Mouse (Mus musculus) heart, adult 2 months (tissue): ENCODE results near the gene Gm3250. TPM values are rescaled to one million over a fixed set of nuclear protein-coding genes. Genes with fewer than 3 reads are reported as not detected.
A peak's percentile ranks its signal among the peaks of the same experiment; 100 is the strongest.
"Not testable (repeated sequence)": the region's sequence is repeated elsewhere in the genome, so short reads cannot be mapped to it uniquely, and the experiment has no call there.

Experiments used
- DNase-seq, 2 experiments: peaks; one replicate each; pipeline ENCODE4 v3.0.0; 2021
- H3K27ac ChIP-seq: fragments of 200-600 bp; 2 replicates; pipeline ENCODE4 v1.8.1; 2022
- H3K27me3 ChIP-seq: fragments of 200-500 bp; 2 replicates; pipeline ENCODE4 v1.6.1; 2012; ENCODE audit warnings: mild to moderate bottlenecking, low read length, inconsistent platforms, mixed read lengths; ENCODE audit not compliant: control insufficient read depth, insufficient read depth
- H3K36me3 ChIP-seq: fragments of 200-500 bp; 2 replicates; pipeline ENCODE4 v1.6.1; 2012; ENCODE audit warnings: low read length, inconsistent platforms; ENCODE audit not compliant: control insufficient read depth, insufficient read depth
- H3K4me1 ChIP-seq: fragments of 200-500 bp; 2 replicates; pipeline ENCODE4 v1.6.1; 2011; ENCODE audit warnings: low read length; ENCODE audit not compliant: control insufficient read depth, insufficient read depth
- H3K4me3 ChIP-seq: fragments of 200-600 bp; 2 replicates; pipeline ENCODE4 v1.8.1; 2022
- H3K79me2 ChIP-seq: fragments of 200-500 bp; replicated peaks from 2 replicates; pipeline ENCODE4 v1.6.1; 2012; ENCODE audit warnings: mild to moderate bottlenecking, inconsistent platforms, low read length, moderate library complexity, mixed read lengths; ENCODE audit not compliant: control insufficient read depth, insufficient read depth
- H3K9ac ChIP-seq: fragments of 200-500 bp; 2 replicates; pipeline ENCODE4 v1.6.1; 2012; ENCODE audit warnings: low read depth, mild to moderate bottlenecking, control low read depth, inconsistent platforms, low read length, mixed read lengths
- CTCF ChIP-seq: fragments of 200-600 bp; IDR thresholded peaks from 2 replicates; pipeline ENCODE4 v1.8.1; 2022; ENCODE audit warnings: antibody characterized with exemption, mild to moderate bottlenecking, moderate library complexity
- EP300 ChIP-seq: fragments of 200-500 bp; IDR thresholded peaks from 2 replicates; pipeline ENCODE4 v1.6.1; 2011; ENCODE audit warnings: low read depth, low read length, control low read depth; ENCODE audit not compliant: insufficient read depth
- POLR2A ChIP-seq: fragments of 200-500 bp; IDR thresholded peaks from 2 replicates; pipeline ENCODE4 v1.6.1; 2011; ENCODE audit warnings: mild to moderate bottlenecking, low read depth, low read length, control low read depth; ENCODE audit not compliant: insufficient read depth
- WGBS: fragments of 180-500 bp; shearing (Covaris S2); methylation state at CpG from one replicate; pipeline ENCODE4 v1.1.7; 2018; 5-methylcytosine and 5-hydroxymethylcytosine counted together
- intact Hi-C: fragments of 180-260 bp; cut with DNase I; formaldehyde crosslinking; loops from one replicate; pipeline ENCODE4 v1.15.1; 2025
- polyA plus RNA-seq: library from polyadenylated mRNA; depleted of rRNA; stranded (reverse); fragments of >200 nt; gene quantifications from 2 replicates; pipeline ENCODE4 v1.2.3, GENCODE M21; 2012
- total RNA-seq, 2 experiments: library from RNA; stranded (reverse); gene quantifications; 2 replicates each; pipeline ENCODE4 v1.2.3; 2021

Gene Gm3250
- total and polyA plus RNA-seq, 3 experiments = not detected

- DNase-seq, intact Hi-C loops, H3K9ac ChIP-seq, H3K79me2 ChIP-seq, H3K27ac ChIP-seq, H3K27me3 ChIP-seq, H3K36me3 ChIP-seq, H3K4me3 ChIP-seq, H3K4me1 ChIP-seq: not testable (repeated sequence)
- WGBS = 67% methylated on average over 1 of the region's 1 CpGs
These were observed 5.5 kb downstream of the Gm3250 start, which contains the start of gene Gm7138 for GRCm38 (mm10) chr10:77776844-77777243. Gene Gm7138 (minus strand): TSS chr10:77776944.

GRCm38 (mm10) chr10:77772142-77772541, 10.2 kb downstream of the Gm3250 start:
- H3K36me3 ChIP-seq, H3K79me2 ChIP-seq, H3K9ac ChIP-seq, H3K4me1 ChIP-seq, DNase-seq, intact Hi-C loops, H3K27me3 ChIP-seq, H3K27ac ChIP-seq, H3K4me3 ChIP-seq: not testable (repeated sequence)
- WGBS = 67% methylated on average over 3 of the region's 3 CpGs

- H3K27me3 ChIP-seq, H3K27ac ChIP-seq, H3K9ac ChIP-seq, intact Hi-C loops, H3K4me3 ChIP-seq, DNase-seq, H3K4me1 ChIP-seq, H3K36me3 ChIP-seq, H3K79me2 ChIP-seq: not testable (repeated sequence)
- WGBS = 40% methylated on average over 1 of the region's 1 CpGs
These were observed 11.1 kb downstream of the Gm3250 start, which contains the start of gene Gm3238 for GRCm38 (mm10) chr10:77771225-77771624. Gene Gm3238 (minus strand): TSS chr10:77771325.

- Histone ChIP-seq H3K4me1 (no peaks in the 10 kb centered on the region), H3K79me2 (no peaks in the 10 kb centered on the region), H3K9ac (no peak overlapping the region), H3K27me3 (no peaks in the 10 kb centered on the region), H3K4me3 (no peak overlapping the region), H3K36me3 (no peaks in the 10 kb centered on the region), H3K27ac (no peak overlapping the region)
- WGBS = 86% methylated on average over 1 of the region's 1 CpGs
- no peak for TF ChIP-seq EP300
- TF ChIP-seq CTCF = no peak
- TF ChIP-seq POLR2A = no peak
- DNase-seq = no peak
- intact Hi-C loops = no loop called here
These were observed 12.6 kb downstream of the Gm3250 start for GRCm38 (mm10) chr10:77769727-77770126.

- H3K27ac ChIP-seq, H3K36me3 ChIP-seq, H3K4me1 ChIP-seq, H3K9ac ChIP-seq, H3K27me3 ChIP-seq, H3K4me3 ChIP-seq, intact Hi-C loops, H3K79me2 ChIP-seq, DNase-seq: not testable (repeated sequence)
- WGBS = 67% methylated on average over 1 of the region's 1 CpGs
These were observed 22.8 kb downstream of the Gm3250 start, which contains the start of gene Gm3233 for GRCm38 (mm10) chr10:77759582-77759981. Gene Gm3233 (minus strand): TSS chr10:77759682.

DNA sequence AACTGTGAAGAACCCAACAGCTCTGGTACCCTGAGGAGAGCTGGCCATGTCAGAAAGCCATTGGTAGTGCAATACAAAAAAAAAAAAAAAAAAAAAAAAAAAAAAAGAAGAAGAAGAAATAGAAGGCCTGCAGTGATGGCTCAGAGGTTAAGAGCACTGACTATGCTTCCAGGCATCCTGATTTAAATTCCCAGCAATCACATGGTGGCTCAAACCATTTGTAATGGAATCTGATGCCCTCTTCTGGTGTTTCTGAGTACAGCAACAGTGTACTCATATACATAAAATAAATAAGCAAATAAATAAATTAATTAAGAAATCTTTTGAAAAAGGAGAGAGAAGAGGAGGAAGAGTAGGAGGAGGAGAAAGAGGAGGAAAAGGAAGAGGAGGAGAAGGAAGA, 28.9 kb downstream of the Gm3250 start:
- Histone ChIP-seq H3K27me3 (no peaks in the 10 kb centered on the region), H3K27ac (no peak overlapping the region), H3K79me2 (no peaks in the 10 kb centered on the region), H3K9ac (no peak overlapping the region), H3K36me3 (no peaks in the 10 kb centered on the region), H3K4me1 (no peaks in the 10 kb centered on the region), H3K4me3 (no peak overlapping the region)
- TF ChIP-seq POLR2A = no peak
- TF ChIP-seq CTCF = peak; percentile 31
- intact Hi-C loops = no loop called here
- no peak for DNase-seq

DNA sequence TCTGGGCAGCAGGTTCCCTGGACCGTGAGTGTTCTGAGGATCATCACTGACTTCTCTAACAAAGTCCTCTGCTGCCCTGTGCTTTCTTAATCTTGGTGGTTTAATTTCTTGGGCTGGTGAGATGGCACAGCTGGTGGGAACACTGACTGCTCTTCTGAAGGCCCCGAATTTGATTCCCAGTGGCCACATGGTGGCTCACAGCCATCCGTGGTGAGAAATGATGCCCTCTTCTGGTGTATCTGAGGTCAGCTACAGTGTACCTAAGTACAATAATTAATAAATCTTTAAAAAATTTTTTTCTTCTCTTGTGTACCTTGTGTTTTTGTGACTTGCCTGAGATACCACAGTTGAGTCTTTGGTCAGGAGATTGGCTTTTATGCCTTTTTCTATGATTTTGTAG, 30.0 kb downstream of the Gm3250 start:
- 0 out of 2 replicates have a peak, but pooled peaks have one; percentile 12 for TF ChIP-seq CTCF
- H3K4me1 ChIP-seq = not testable (repeated sequence)

DNA sequence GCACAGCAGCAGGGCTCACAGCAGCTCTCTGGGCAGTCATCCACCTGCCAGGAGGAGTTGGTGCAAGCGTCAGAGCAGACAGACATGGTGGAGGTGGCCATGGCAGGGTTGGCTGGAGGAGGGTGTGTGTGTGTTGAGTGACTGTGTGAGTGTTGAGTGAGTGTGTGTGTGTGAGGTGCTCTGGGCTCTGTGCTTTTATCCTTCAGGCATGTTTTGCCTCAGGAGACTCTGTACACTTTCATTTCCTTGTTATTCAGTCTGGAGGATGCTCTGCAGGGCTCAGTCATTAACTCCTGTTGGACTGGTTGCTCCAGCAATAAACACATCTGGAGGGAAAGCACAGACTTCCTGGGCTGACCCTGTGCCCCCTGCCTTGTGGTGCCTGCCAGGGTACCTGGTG, 31.1 kb downstream of the Gm3250 start, which contains the start of gene Gm9736:
Gene Gm9736, minus strand, starts transcription at position 101 of the 400 bp plus-strand sequence.
- H3K27me3 ChIP-seq, intact Hi-C loops, H3K9ac ChIP-seq, H3K27ac ChIP-seq, H3K4me3 ChIP-seq, H3K36me3 ChIP-seq, H3K4me1 ChIP-seq, H3K79me2 ChIP-seq, DNase-seq: not testable (repeated sequence)
- 45% methylated on average over 1 of the region's 1 CpGs for WGBS

More for the DNA sequence above, 30.0 kb downstream of the Gm3250 start:
- H3K9ac ChIP-seq, H3K27me3 ChIP-seq, intact Hi-C loops, H3K36me3 ChIP-seq, H3K79me2 ChIP-seq, DNase-seq, H3K27ac ChIP-seq, H3K4me3 ChIP-seq: not testable (repeated sequence)
- 53% methylated on average over 3 of the region's 3 CpGs for WGBS

GRCm38 (mm10) chr10:77750686-77751085, 31.7 kb downstream of the Gm3250 start:
- intact Hi-C loops, H3K27ac ChIP-seq, H3K27me3 ChIP-seq, DNase-seq, H3K36me3 ChIP-seq, H3K9ac ChIP-seq, H3K79me2 ChIP-seq, H3K4me1 ChIP-seq, H3K4me3 ChIP-seq: not testable (repeated sequence)
- WGBS = 70% methylated on average over 1 of the region's 1 CpGs
